Mouse (Mus musculus) kidney, postnatal 4 days (tissue): ENCODE measurements at regions not wholly inside any gene's neighbourhood (a gene's known extent, or its start where the extent isn't known, plus 50 kb on each side); places are given as distances from the start of the nearest gene placed in this dataset.
A peak's percentile ranks its signal among the peaks of the same experiment; 100 is the strongest.

Experiments
- DNase-seq, 2 experiments: peaks; one replicate each; pipeline ENCODE4 v3.0.0; 2021; ENCODE audit warnings: mixed read lengths in 2 of 2

GRCm38 (mm10) chr13:39350668-39351067 lies 390.0 kb upstream of the Slc35b3 start:
- peak; percentile 5 to 7 for DNase-seq

- DNase-seq = no peak
Measured at GRCm38 (mm10) chr13:39347761-39348160, 387.1 kb upstream of the Slc35b3 start.

- no peak for DNase-seq
Measured at GRCm38 (mm10) chr13:39334874-39335273, 374.2 kb upstream of the Slc35b3 start.

GRCm38 (mm10) chr13:39329794-39330193 lies 369.1 kb upstream of the Slc35b3 start:
- no peak for DNase-seq

- DNase-seq = peak; percentile 7 to 13
Measured at GRCm38 (mm10) chr13:39326176-39326575, 365.5 kb upstream of the Slc35b3 start.

- no peak for DNase-seq
Measured at GRCm38 (mm10) chr13:39321111-39321510, 360.4 kb upstream of the Slc35b3 start.

GRCm38 (mm10) chr13:39309758-39310157 lies 349.1 kb upstream of the Slc35b3 start:
- DNase-seq = no peak

GRCm38 (mm10) chr13:39307845-39308244 lies 347.2 kb upstream of the Slc35b3 start:
- peak; percentile 62 to 63 for DNase-seq

- no peak for DNase-seq
Measured at GRCm38 (mm10) chr13:39306851-39307250, 346.2 kb upstream of the Slc35b3 start.

- DNase-seq = no peak
Measured at GRCm38 (mm10) chr13:39297129-39297528, 336.5 kb upstream of the Slc35b3 start.

GRCm38 (mm10) chr13:39290216-39290960 lies 329.7 kb upstream of the Slc35b3 start:
- DNase-seq = no peak

- no peak for DNase-seq
Measured at GRCm38 (mm10) chr13:39282272-39282671, 321.6 kb upstream of the Slc35b3 start.

- DNase-seq = peak; percentile 68 to 74
Measured at GRCm38 (mm10) chr13:39278101-39278500, 317.4 kb upstream of the Slc35b3 start.

- DNase-seq = no peak
Measured at GRCm38 (mm10) chr13:39266024-39266423, 305.3 kb upstream of the Slc35b3 start.

- peak in 1 of 2 experiments; percentile 10 for DNase-seq
Measured at GRCm38 (mm10) chr13:39256708-39257107, 296.0 kb upstream of the Slc35b3 start.

- no peak for DNase-seq
Measured at GRCm38 (mm10) chr13:39255338-39255737, 294.7 kb upstream of the Slc35b3 start.

- no peak for DNase-seq
Measured at GRCm38 (mm10) chr13:39252591-39252990, 291.9 kb upstream of the Slc35b3 start.

GRCm38 (mm10) chr13:39250096-39250495 lies 289.4 kb upstream of the Slc35b3 start:
- DNase-seq = no peak

GRCm38 (mm10) chr13:39226829-39227228 lies 266.2 kb upstream of the Slc35b3 start:
- DNase-seq = no peak

- peak in 1 of 2 experiments; percentile 1 for DNase-seq
Measured at GRCm38 (mm10) chr13:39225651-39226050, 265.0 kb upstream of the Slc35b3 start.

- no peak for DNase-seq
Measured at GRCm38 (mm10) chr13:39211076-39211475, 250.4 kb upstream of the Slc35b3 start.

GRCm38 (mm10) chr13:39183715-39184179 lies 223.1 kb upstream of the Slc35b3 start:
- DNase-seq = peak; percentile 47 to 58

- DNase-seq = peak; percentile 10 to 29
Measured at GRCm38 (mm10) chr13:39161980-39162379, 201.3 kb upstream of the Slc35b3 start.

- no peak for DNase-seq
Measured at GRCm38 (mm10) chr13:39127942-39128341, 167.3 kb upstream of the Slc35b3 start.

- no peak for DNase-seq
Measured at GRCm38 (mm10) chr13:39092058-39092457, 131.4 kb upstream of the Slc35b3 start.
